Mouse (Mus musculus) E14TG2a.4 (cell line): ENCODE measurements around the gene Zfp846.

Source experiments
- CTCF ChIP-seq: conservative IDR thresholded peaks from 2 replicates; pipeline ENCODE4 v1.5.1; 2014; ENCODE audit warnings: low read length
- NANOG ChIP-seq: IDR thresholded peaks from 2 replicates; pipeline ENCODE4 v1.6.1; 2014; ENCODE audit warnings: borderline replicate concordance, low read length, mixed read lengths
- POU5F1 ChIP-seq: IDR thresholded peaks from 2 replicates; pipeline ENCODE4 v1.6.1; 2014; ENCODE audit warnings: low read length, borderline replicate concordance

DNA sequence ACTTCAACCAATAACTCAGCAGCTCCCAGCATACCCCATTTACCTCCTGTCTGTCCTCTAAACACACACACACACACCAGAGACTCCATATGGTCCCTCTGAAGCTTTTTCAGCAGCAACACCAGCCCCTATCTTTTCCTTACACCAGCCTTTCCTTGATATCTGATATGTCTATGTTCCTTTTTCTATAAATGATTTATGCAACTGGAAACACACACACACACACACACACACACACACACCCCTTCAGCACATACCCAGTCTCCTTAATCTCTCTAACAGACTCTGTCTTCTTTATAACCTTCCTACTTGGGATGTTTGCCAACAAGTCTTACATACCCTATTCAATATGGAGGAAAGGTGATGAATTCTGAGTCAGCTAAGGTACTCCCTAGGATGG, 10.0 kb upstream of the Zfp846 start:
- TF ChIP-seq CTCF (no peak), POU5F1 (no peak), NANOG (no peak)
